Mouse (Mus musculus) liver, embryonic 15.5 days (tissue): ENCODE measurements at regions not wholly inside any gene's neighbourhood (a gene's known extent, or its start where the extent isn't known, plus 50 kb on each side); places are given as distances from the start of the nearest gene placed in this dataset.

Experiments used
- ATAC-seq: fragments of 200-750 bp; cut with Nextera tagmentation; 2 replicates; pipeline ENCODE4 v1.8.0; 2017; ENCODE audit warnings: moderate number of reproducible peaks, mild to moderate bottlenecking, moderate library complexity; ENCODE audit not compliant: insufficient read depth
- H3K27ac ChIP-seq: fragments of 300-500 bp; sonication (generic); replicated peaks from 2 replicates; pipeline ENCODE4 v1.5.1; 2015; ENCODE audit warnings: mild to moderate bottlenecking, inconsistent platforms
- H3K27me3 ChIP-seq: fragments of 300-500 bp; sonication (generic); 2 replicates; pipeline ENCODE4 v1.6.1; 2015; ENCODE audit warnings: mild to moderate bottlenecking, inconsistent platforms
- H3K36me3 ChIP-seq: fragments of 300-500 bp; sonication (generic); replicated peaks from 2 replicates; pipeline ENCODE4 v1.6.1; 2015; ENCODE audit warnings: moderate library complexity, mild to moderate bottlenecking, inconsistent platforms
- H3K4me1 ChIP-seq: fragments of 300-500 bp; sonication (generic); replicated peaks from 2 replicates; pipeline ENCODE4 v1.6.1; 2015; ENCODE audit warnings: inconsistent platforms
- H3K4me2 ChIP-seq: fragments of 300-500 bp; sonication (generic); 2 replicates; pipeline ENCODE4 v1.6.1; 2015; ENCODE audit warnings: moderate library complexity, mild to moderate bottlenecking, inconsistent platforms
- H3K4me3 ChIP-seq: fragments of 300-500 bp; sonication (generic); replicated peaks from 2 replicates; pipeline ENCODE4 v1.5.1; 2015; ENCODE audit warnings: mild to moderate bottlenecking, inconsistent platforms
- H3K9ac ChIP-seq: fragments of 300-500 bp; sonication (generic); 2 replicates; pipeline ENCODE4 v1.6.1; 2015; ENCODE audit warnings: moderate library complexity, mild to moderate bottlenecking, inconsistent platforms
- H3K9me3 ChIP-seq: fragments of 300-500 bp; sonication (generic); replicated peaks from 2 replicates; pipeline ENCODE4 v1.6.1; 2016; ENCODE audit warnings: inconsistent platforms
- WGBS: fragments of 180-500 bp; shearing (Covaris S2); methylation state at CpG from one replicate; pipeline ENCODE4 v1.1.7; 2015; ENCODE audit warnings: mixed read lengths; ENCODE audit not compliant: insufficient replicate concordance; 5-methylcytosine and 5-hydroxymethylcytosine counted together

GRCm38 (mm10) chr13:31254016-31254415, 280.0 kb downstream of the Gm5447 start:
- H3K9me3 ChIP-seq, result no peaks in the 10 kb centered on the region
- WGBS, result 50% methylated on average over 4 of the region's 4 CpGs
- H3K4me1 ChIP-seq, result no peaks in the 10 kb centered on the region
- no peak overlapping the region for H3K4me3 ChIP-seq
- no peak for ATAC-seq
- no peaks in the 10 kb centered on the region for H3K36me3 ChIP-seq
- no peaks in the 10 kb centered on the region for H3K27me3 ChIP-seq
- H3K4me2 ChIP-seq, result no peak overlapping the region
- no peak overlapping the region for H3K9ac ChIP-seq
- H3K27ac ChIP-seq, result no peak overlapping the region

- 63% methylated on average over 3 of the region's 3 CpGs for WGBS
- Histone ChIP-seq H3K4me2 (no peak overlapping the region), H3K4me3 (no peak overlapping the region), H3K27ac (no peak overlapping the region), H3K36me3 (no peaks in the 10 kb centered on the region), H3K4me1 (no peaks in the 10 kb centered on the region), H3K9me3 (no peaks in the 10 kb centered on the region), H3K9ac (no peak overlapping the region), H3K27me3 (no peaks in the 10 kb centered on the region)
- no peak for ATAC-seq
These were observed 280.7 kb downstream of the Gm5447 start for GRCm38 (mm10) chr13:31254744-31255143.

- no peaks in the 10 kb centered on the region for H3K27me3 ChIP-seq
- 61% methylated on average over 3 of the region's 3 CpGs for WGBS
- H3K9ac ChIP-seq, result no peak overlapping the region
- no peaks in the 10 kb centered on the region for H3K4me1 ChIP-seq
- no peaks in the 10 kb centered on the region for H3K36me3 ChIP-seq
- H3K27ac ChIP-seq, result no peak overlapping the region
- ATAC-seq, result no peak
- H3K4me2 ChIP-seq, result no peak overlapping the region
- H3K9me3 ChIP-seq, result no peaks in the 10 kb centered on the region
- H3K4me3 ChIP-seq, result no peak overlapping the region
These were observed 281.5 kb downstream of the Gm5447 start for GRCm38 (mm10) chr13:31255506-31255905.

DNA sequence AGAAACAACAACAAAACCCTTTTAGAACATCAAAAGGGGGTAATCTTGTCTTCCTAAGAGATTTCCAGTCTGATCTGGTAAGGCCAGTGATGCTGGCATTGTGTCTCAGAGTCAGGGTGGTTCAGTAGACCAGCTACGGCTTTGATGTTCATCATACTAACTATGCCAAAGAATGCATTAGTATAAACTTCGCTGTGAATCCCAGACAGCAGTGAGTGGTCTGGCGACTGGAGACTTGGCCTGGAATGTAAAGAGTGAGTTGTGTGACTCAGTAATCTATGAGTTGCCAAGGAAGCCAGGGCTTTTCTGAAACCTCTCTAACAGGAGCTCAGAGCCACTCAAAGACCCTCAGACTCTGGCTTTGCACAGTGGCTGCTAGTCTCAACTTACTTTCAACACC, 288.1 kb upstream of the Foxq1 start:
- H3K4me3 ChIP-seq, result no peak overlapping the region
- WGBS, result 45% methylated on average over 3 of the region's 3 CpGs

DNA sequence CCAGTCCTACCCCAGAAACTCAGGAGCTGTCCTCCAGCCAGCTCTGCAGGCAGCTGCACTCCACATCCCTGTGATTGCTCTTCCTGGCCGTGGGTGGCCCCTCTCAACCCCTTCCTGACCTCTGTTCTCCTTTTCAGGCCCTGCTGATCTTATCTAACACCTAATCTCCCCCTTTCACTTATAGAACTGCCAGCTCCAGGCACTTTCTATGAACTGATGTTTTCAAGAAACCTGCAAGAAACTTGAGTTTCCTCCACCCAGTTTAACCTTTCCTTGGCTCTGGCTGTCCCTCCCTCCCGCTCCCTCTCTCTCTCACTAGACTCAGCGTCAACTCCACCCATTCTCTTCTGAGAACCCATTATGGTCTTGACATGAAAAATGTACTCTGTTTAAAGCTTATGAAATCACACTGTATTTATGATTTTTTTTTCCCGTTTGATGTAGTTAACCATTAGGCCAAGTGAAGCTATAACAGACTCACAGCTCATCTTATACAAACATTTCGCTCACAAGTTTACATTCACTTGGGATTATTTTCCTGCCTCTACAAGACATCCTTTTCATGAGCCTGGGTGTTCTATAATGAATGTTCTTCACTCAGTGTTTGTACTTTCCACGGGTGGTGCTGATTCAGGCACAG, 279.8 kb upstream of the Foxq1 start:
- Histone ChIP-seq H3K27ac (no peak overlapping the region), H3K4me2 (no peak overlapping the region), H3K36me3 (no peaks in the 10 kb centered on the region), H3K9ac (no peak overlapping the region), H3K27me3 (no peaks in the 10 kb centered on the region), H3K4me1 (no peaks in the 10 kb centered on the region), H3K4me3 (no peak overlapping the region), H3K9me3 (no peaks in the 10 kb centered on the region)
- 36% methylated on average over 6 of the region's 6 CpGs for WGBS
- no peak for ATAC-seq

More for the DNA sequence above, 288.1 kb upstream of the Foxq1 start:
- Histone ChIP-seq H3K4me2 (no peak overlapping the region), H3K27me3 (no peaks in the 10 kb centered on the region), H3K4me1 (no peaks in the 10 kb centered on the region), H3K27ac (no peak overlapping the region), H3K9ac (no peak overlapping the region), H3K36me3 (no peaks in the 10 kb centered on the region), H3K9me3 (no peaks in the 10 kb centered on the region)
- ATAC-seq, result no peak

- no peak overlapping the region for H3K9ac ChIP-seq
- no peaks in the 10 kb centered on the region for H3K36me3 ChIP-seq
- ATAC-seq, result no peak
- no peak overlapping the region for H3K4me3 ChIP-seq
- no peak overlapping the region for H3K27ac ChIP-seq
- 58% methylated on average over 7 of the region's 7 CpGs for WGBS
- no peaks in the 10 kb centered on the region for H3K4me1 ChIP-seq
- no peak overlapping the region for H3K4me2 ChIP-seq
- H3K27me3 ChIP-seq, result no peaks in the 10 kb centered on the region
- no peaks in the 10 kb centered on the region for H3K9me3 ChIP-seq
These were observed 265.3 kb upstream of the Foxq1 start for GRCm38 (mm10) chr13:31290630-31291029.

- no peak for ATAC-seq
- no peak overlapping the region for H3K4me2 ChIP-seq
- no peaks in the 10 kb centered on the region for H3K9me3 ChIP-seq
- no peaks in the 10 kb centered on the region for H3K27me3 ChIP-seq
- H3K27ac ChIP-seq, result no peak overlapping the region
- no peak overlapping the region for H3K9ac ChIP-seq
- WGBS, result 56% methylated on average over 13 of the region's 13 CpGs
- H3K36me3 ChIP-seq, result no peaks in the 10 kb centered on the region
- no peaks in the 10 kb centered on the region for H3K4me1 ChIP-seq
- H3K4me3 ChIP-seq, result no peak overlapping the region
These were observed 263.1 kb upstream of the Foxq1 start for GRCm38 (mm10) chr13:31292584-31293387.

- Histone ChIP-seq H3K9me3 (no peaks in the 10 kb centered on the region), H3K4me1 (no peaks in the 10 kb centered on the region), H3K4me3 (no peak overlapping the region), H3K27ac (no peak overlapping the region), H3K36me3 (no peaks in the 10 kb centered on the region), H3K27me3 (no peaks in the 10 kb centered on the region), H3K9ac (no peak overlapping the region), H3K4me2 (no peak overlapping the region)
- 66% methylated on average over 7 of the region's 7 CpGs for WGBS
- no peak for ATAC-seq
These were observed 261.9 kb upstream of the Foxq1 start for GRCm38 (mm10) chr13:31294011-31294410.

DNA sequence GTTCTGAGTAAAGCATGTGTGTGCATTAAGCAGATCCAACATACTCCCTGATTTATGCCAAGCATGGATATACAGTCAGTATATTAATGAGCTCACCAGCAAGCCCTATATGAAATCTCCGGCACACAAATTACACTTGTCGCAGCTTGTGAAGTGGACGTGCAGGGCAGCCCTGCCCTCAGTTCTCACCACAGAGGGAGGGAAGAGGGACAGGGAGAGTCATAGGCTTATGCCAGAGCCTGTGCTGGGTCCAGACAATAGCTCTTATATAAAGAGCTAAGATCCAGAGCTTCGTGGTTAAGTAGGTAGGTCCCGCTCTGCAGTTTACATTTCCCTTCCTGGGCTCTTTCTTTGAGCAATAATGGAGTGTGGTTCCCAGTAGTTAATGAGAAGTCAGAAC, 252.7 kb upstream of the Foxq1 start:
- no peak for ATAC-seq
- Histone ChIP-seq H3K27me3 (no peaks in the 10 kb centered on the region), H3K36me3 (no peaks in the 10 kb centered on the region), H3K27ac (no peak overlapping the region), H3K4me3 (no peak overlapping the region), H3K4me2 (no peak overlapping the region), H3K4me1 (no peaks in the 10 kb centered on the region), H3K9ac (no peak overlapping the region), H3K9me3 (no peaks in the 10 kb centered on the region)
- WGBS, result 53% methylated on average over 5 of the region's 5 CpGs

GRCm38 (mm10) chr13:31304286-31304865, 251.6 kb upstream of the Foxq1 start:
- Histone ChIP-seq H3K27me3 (no peaks in the 10 kb centered on the region), H3K4me2 (no peak overlapping the region), H3K36me3 (no peaks in the 10 kb centered on the region), H3K4me1 (peaks cover 5% of the 10 kb centered on the region; the same call in 1 of the 2 replicates), H3K9me3 (no peaks in the 10 kb centered on the region), H3K9ac (no peak overlapping the region), H3K27ac (no peak overlapping the region), H3K4me3 (no peak overlapping the region)
- no peak for ATAC-seq
- WGBS, result 66% methylated on average over 5 of the region's 5 CpGs

DNA sequence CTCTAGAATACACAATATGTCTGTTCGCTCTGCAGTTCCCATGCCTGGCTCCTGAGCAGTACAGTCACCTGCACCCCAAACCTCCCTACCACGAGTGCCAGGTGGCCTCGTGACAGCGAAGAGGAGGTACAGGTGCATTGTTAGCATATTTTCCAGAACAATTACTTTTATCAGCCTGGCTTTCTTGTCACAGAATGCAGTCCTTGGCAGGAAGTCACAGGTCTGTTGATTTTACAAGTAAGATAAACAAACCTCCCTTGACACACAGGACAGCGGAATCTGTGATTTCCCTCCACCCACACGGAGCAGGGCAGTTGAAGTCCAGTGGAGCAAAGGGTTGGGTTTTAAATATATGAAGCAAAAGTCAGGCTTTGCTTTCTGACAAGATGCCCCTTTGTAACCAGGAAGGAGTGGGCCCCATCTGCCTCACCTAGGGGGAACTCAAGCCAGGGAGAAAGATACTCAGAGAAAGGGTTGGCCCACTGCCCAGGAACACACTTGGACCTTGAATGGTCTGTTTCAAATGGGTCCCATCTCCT, 246.8 kb upstream of the Foxq1 start:
- ATAC-seq, result no peak
- 26% methylated on average over 6 of the region's 6 CpGs for WGBS
- no peak overlapping the region for H3K9ac ChIP-seq
- H3K36me3 ChIP-seq, result no peaks in the 10 kb centered on the region
- no peak overlapping the region for H3K4me2 ChIP-seq
- no peaks in the 10 kb centered on the region for H3K27me3 ChIP-seq
- peaks cover 5% of the 10 kb centered on the region; the same call in 1 of the 2 replicates for H3K4me1 ChIP-seq
- no peak overlapping the region for H3K27ac ChIP-seq
- H3K9me3 ChIP-seq, result no peaks in the 10 kb centered on the region
- no peak overlapping the region for H3K4me3 ChIP-seq
